Mouse (Mus musculus): ENCODE results near the gene Mapk9. TPM values are rescaled to one million over a fixed set of nuclear protein-coding genes. Genes with fewer than 3 reads are reported as not detected.

Mapk9 gene
- polyA plus RNA-seq, 1 experiment from 2014 or later, result 30.2 TPM

GRCm38 (mm10) chr11:49927670-49928069, 81.1 kb downstream of the Mapk9 start:
- Histone ChIP-seq H3K4me3 (ENCODE audit: low read depth, low read length) (no peak overlapping the region), H3K4me1 (ENCODE audit: insufficient read depth, low read depth, low read length) (peaks cover 7% of the 10 kb centered on the region; the same call in 1 of the 2 replicates), H3K27ac (ENCODE audit: low read length) (no peak overlapping the region), H3K9ac (replicated peaks; ENCODE audit: low read depth) (no peak overlapping the region), H3K36me3 (ENCODE audit: insufficient read depth, low read length) (no peaks in the 10 kb centered on the region), H3K9me3 (ENCODE audit: low read length) (no peaks in the 10 kb centered on the region), H3K27me3 (replicated peaks; ENCODE audit: insufficient read depth, low read length) (no peaks in the 10 kb centered on the region), H3K4me2 (replicated peaks; ENCODE audit: low read depth, low read length) (no peak overlapping the region)
- TF ChIP-seq CTCF (IDR thresholded peaks at IDR 0.05) (no peak), EP300 (IDR thresholded peaks at IDR 0.05) (no peak)
- DNase-seq (ENCODE audit: low spot score), result no peak
- 73% methylated on average over 6 of the region's 6 CpGs for WGBS
- no peak for ATAC-seq

- Histone ChIP-seq H3K27me3 (replicated peaks; ENCODE audit: insufficient read depth, low read length) (no peaks in the 10 kb centered on the region), H3K4me2 (replicated peaks; ENCODE audit: low read depth, low read length) (no peak overlapping the region), H3K9ac (replicated peaks; ENCODE audit: low read depth) (no peak overlapping the region), H3K36me3 (ENCODE audit: insufficient read depth, low read length) (no peaks in the 10 kb centered on the region), H3K27ac (ENCODE audit: low read length) (no peak overlapping the region), H3K4me3 (ENCODE audit: low read depth, low read length) (no peak overlapping the region), H3K9me3 (ENCODE audit: low read length) (no peaks in the 10 kb centered on the region), H3K4me1 (ENCODE audit: insufficient read depth, low read depth, low read length) (peaks cover 7% of the 10 kb centered on the region; the same call in 1 of the 2 replicates)
- ATAC-seq, result peak; percentile 41
- TF ChIP-seq CTCF (IDR thresholded peaks at IDR 0.05) (no peak), EP300 (IDR thresholded peaks at IDR 0.05) (no peak)
- no peak for DNase-seq (ENCODE audit: low spot score)
- WGBS, result 45% methylated on average over 5 of the region's 5 CpGs
Measured at GRCm38 (mm10) chr11:49931037-49931625, 84.6 kb downstream of the Mapk9 start.

- Histone ChIP-seq H3K9ac (replicated peaks; ENCODE audit: low read depth) (no peak overlapping the region), H3K4me2 (replicated peaks; ENCODE audit: low read depth, low read length) (no peak overlapping the region), H3K27ac (ENCODE audit: low read length) (no peak overlapping the region), H3K4me1 (ENCODE audit: insufficient read depth, low read depth, low read length) (peaks cover 7% of the 10 kb centered on the region; the same call in 1 of the 2 replicates), H3K27me3 (replicated peaks; ENCODE audit: insufficient read depth, low read length) (no peaks in the 10 kb centered on the region), H3K9me3 (ENCODE audit: low read length) (no peaks in the 10 kb centered on the region), H3K4me3 (ENCODE audit: low read depth, low read length) (no peak overlapping the region), H3K36me3 (ENCODE audit: insufficient read depth, low read length) (no peaks in the 10 kb centered on the region)
- peak; percentile 53 for ATAC-seq
- WGBS, result 6% methylated on average over 7 of the region's 7 CpGs
- DNase-seq (ENCODE audit: low spot score), result peak; percentile 14
- TF ChIP-seq CTCF (IDR thresholded peaks at IDR 0.05), result no peak
- no peak for TF ChIP-seq EP300 (IDR thresholded peaks at IDR 0.05)
Measured at GRCm38 (mm10) chr11:49931853-49932252, 85.3 kb downstream of the Mapk9 start.

- no peaks in the 10 kb centered on the region for H3K27me3 ChIP-seq (replicated peaks; ENCODE audit: insufficient read depth, low read length)
- 73% methylated on average over 1 of the region's 1 CpGs for WGBS
- no peak overlapping the region for H3K4me3 ChIP-seq (ENCODE audit: low read depth, low read length)
- H3K4me2 ChIP-seq (replicated peaks; ENCODE audit: low read depth, low read length), result no peak overlapping the region
- H3K9me3 ChIP-seq (ENCODE audit: low read length), result no peaks in the 10 kb centered on the region
- H3K4me1 ChIP-seq (ENCODE audit: insufficient read depth, low read depth, low read length), result peaks cover 7% of the 10 kb centered on the region; the same call in 1 of the 2 replicates
- H3K9ac ChIP-seq (replicated peaks; ENCODE audit: low read depth), result no peak overlapping the region
- TF ChIP-seq EP300 (IDR thresholded peaks at IDR 0.05) (no peak), CTCF (IDR thresholded peaks at IDR 0.05) (no peak)
- H3K27ac ChIP-seq (ENCODE audit: low read length), result no peak overlapping the region
- ATAC-seq (no peak), DNase-seq (ENCODE audit: low spot score) (peak; percentile 21)
- no peaks in the 10 kb centered on the region for H3K36me3 ChIP-seq (ENCODE audit: insufficient read depth, low read length)
Measured at GRCm38 (mm10) chr11:49933811-49934210, 87.3 kb downstream of the Mapk9 start.

GRCm38 (mm10) chr11:49934322-49934721, 87.8 kb downstream of the Mapk9 start:
- DNase-seq (ENCODE audit: low spot score) (peak; percentile 75), ATAC-seq (peak; percentile 32; the same call in 1 of the 2 replicates)
- Histone ChIP-seq H3K9ac (replicated peaks; ENCODE audit: low read depth) (no peak overlapping the region), H3K9me3 (ENCODE audit: low read length) (no peaks in the 10 kb centered on the region), H3K4me2 (replicated peaks; ENCODE audit: low read depth, low read length) (no peak overlapping the region), H3K4me1 (ENCODE audit: insufficient read depth, low read depth, low read length) (peaks cover 7% of the 10 kb centered on the region; the same call in 1 of the 2 replicates), H3K27me3 (replicated peaks; ENCODE audit: insufficient read depth, low read length) (no peaks in the 10 kb centered on the region), H3K36me3 (ENCODE audit: insufficient read depth, low read length) (no peaks in the 10 kb centered on the region), H3K27ac (ENCODE audit: low read length) (no peak overlapping the region), H3K4me3 (ENCODE audit: low read depth, low read length) (no peak overlapping the region)
- WGBS, result 27% methylated on average over 10 of the region's 10 CpGs
- TF ChIP-seq EP300 (IDR thresholded peaks at IDR 0.05) (peak; percentile 60), CTCF (IDR thresholded peaks at IDR 0.05) (no peak)

Small RNAs within 50 kb of the gene (microRNA-seq; reads per million reads assigned to microRNA genes)
- not detected for gene Gm23492

Other genes with a start within 250 kb of the Mapk9 start
- 9.7 and 9.8 TPM in 2 replicates for gene Flt4, start 237.5 kb upstream of the Mapk9 start, polyA plus RNA-seq (2015; fragmentation: Nextera tagmentation; extraction: Ambion mirVana)
- gene Scgb3a1, start 183.1 kb upstream of the Mapk9 start, polyA plus RNA-seq (2015; fragmentation: Nextera tagmentation; extraction: Ambion mirVana), result 261 and 341 TPM in 2 replicates
- gene Cnot6, start 134.0 kb upstream of the Mapk9 start, polyA plus RNA-seq (2015; fragmentation: Nextera tagmentation; extraction: Ambion mirVana), result 36.0 and 40.6 TPM in 2 replicates
- gene Gfpt2, start 52.6 kb upstream of the Mapk9 start, polyA plus RNA-seq (2015; fragmentation: Nextera tagmentation; extraction: Ambion mirVana), result 3.9 and 4.5 TPM in 2 replicates
- not detected in 2 replicates for gene Rasgef1c, start 55.1 kb downstream of the Mapk9 start, polyA plus RNA-seq (2015; fragmentation: Nextera tagmentation; extraction: Ambion mirVana)
- 77.5 and 81.6 TPM in 2 replicates for gene Rnf130, start 178.6 kb downstream of the Mapk9 start, polyA plus RNA-seq (2015; fragmentation: Nextera tagmentation; extraction: Ambion mirVana)

Measured in lung, postnatal 0 days (tissue).